Mouse (Mus musculus): ENCODE results near the gene Necap2. TPM values are rescaled to one million over a fixed set of nuclear protein-coding genes. Genes with fewer than 3 reads are reported as not detected.

Necap2 gene
- 50.6 and 56.2 TPM in 2 replicates for polyA plus RNA-seq (2015; fragmentation: Nextera tagmentation; extraction: Ambion mirVana)

DNA sequence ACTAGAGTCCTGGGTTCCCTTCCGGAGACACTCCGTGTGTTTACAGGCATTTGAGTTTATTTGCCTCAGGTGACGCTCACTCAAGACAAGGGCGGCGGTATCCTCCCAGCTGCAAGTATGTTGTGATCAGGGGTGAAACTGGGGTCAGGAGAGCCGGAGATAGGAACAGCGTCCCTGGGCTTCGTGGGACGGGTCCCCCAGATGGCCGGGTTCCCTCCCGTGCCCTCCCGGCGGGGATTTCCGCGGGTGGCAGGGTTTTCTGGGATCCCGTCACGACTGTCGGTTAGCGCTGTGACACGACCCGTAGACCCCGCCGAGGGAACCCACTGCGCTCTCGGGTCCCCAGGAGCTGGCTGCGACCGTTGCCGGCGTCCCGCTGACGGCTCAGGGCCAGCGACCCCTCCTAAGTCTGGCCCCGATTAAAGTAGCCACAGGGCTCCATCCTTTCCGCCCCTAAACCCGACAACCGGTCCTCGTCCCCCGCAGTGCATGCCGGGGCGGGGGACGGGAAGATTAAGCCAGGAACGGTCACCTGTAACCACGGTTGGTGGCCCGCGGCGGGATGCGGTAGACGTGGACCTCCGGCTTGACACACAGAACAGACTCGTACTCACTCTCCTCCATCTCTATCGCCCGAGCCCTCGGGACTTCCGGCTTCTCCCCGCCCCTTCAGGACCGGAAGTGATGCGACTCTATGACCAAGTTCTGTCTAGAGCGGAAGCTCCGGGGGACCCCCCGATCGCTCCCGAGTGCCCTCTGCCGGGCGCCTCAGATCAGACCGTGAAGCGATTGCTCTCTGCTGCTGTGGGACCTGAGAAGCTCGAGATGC is at the start of gene Necap2:
Gene Necap2 (minus strand): TSS at position 677 of the 829 bp plus-strand sequence.
- Histone ChIP-seq H3K4me3 (peak within 1 kb of the TSS; percentile 84), H3K9ac (peak within 1 kb of the TSS; percentile 94), H3K4me2 (peak within 1 kb of the TSS; percentile 83), H3K36me3 (peaks cover 11% of the 10 kb centered on the region), H3K9me3 (no peaks in the 10 kb centered on the region), H3K4me1 (replicated peaks) (peaks cover 22% of the 10 kb centered on the region), H3K27me3 (no peaks in the 10 kb centered on the region), H3K27ac (replicated peaks) (peak within 1 kb of the TSS; percentile 84)
- ATAC-seq (ENCODE audit: low FRiP score, low read depth): peak; percentile 93
- WGBS: under 1% methylated on average over 67 of the region's 67 CpGs

DNA sequence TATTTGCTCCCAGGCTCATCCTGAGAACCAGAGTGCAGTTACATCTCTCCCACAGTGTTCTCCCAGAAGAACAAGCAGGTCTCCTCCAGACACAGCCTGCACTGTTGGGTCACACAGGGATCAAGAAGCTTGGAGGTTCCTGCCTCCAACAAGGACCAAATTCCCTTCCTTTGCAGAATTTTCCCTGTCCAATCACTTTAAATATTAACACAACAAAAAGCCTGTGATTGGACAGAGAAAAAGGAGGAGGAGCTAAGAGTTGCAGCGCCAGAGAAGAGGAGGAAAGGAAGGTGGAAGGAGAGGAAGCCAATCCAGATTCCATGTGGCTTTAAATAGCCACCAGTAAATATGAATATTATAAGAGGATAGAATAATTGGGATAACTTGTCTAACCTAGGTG is 44.9 kb upstream of the Necap2 start:
- Histone ChIP-seq H3K9ac (peak overlapping the region; percentile 6; the same call in 1 of the 2 replicates), H3K27me3 (no peaks in the 10 kb centered on the region), H3K4me2 (no peak overlapping the region), H3K4me1 (replicated peaks) (peaks cover 37% of the 10 kb centered on the region), H3K27ac (replicated peaks) (no peak overlapping the region), H3K4me3 (no peak overlapping the region), H3K9me3 (no peaks in the 10 kb centered on the region), H3K36me3 (no peaks in the 10 kb centered on the region)
- WGBS: 38% methylated on average over 1 of the region's 1 CpGs
- ATAC-seq (ENCODE audit: low FRiP score, low read depth): no peak

DNA sequence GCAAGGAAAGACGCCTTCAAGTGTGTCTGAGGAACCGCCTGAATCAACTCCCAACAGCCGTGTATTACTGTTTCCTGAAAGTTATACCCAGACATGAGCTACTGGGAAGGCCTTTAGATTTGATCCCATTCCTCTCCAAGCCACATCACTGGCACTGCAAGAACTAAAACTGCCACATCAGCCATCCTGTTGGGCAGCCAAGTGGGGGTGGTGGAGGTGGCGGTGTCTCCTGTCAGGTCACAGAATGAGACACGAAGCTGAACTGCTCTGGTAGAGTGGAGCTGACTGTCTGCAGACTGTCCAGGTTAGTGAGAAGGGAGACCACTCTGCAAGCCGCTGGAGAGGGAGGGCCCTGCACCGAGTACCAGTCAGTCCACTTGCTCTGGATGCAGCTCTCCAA is 44.5 kb upstream of the Necap2 start:
- no peak overlapping the region for H3K27ac ChIP-seq (replicated peaks)
- no peaks in the 10 kb centered on the region for H3K9me3 ChIP-seq
- H3K4me2 ChIP-seq: no peak overlapping the region
- ATAC-seq (ENCODE audit: low FRiP score, low read depth): no peak
- H3K27me3 ChIP-seq: no peaks in the 10 kb centered on the region
- no peak overlapping the region for H3K4me3 ChIP-seq
- 83% methylated on average over 7 of the region's 7 CpGs for WGBS
- H3K4me1 ChIP-seq (replicated peaks): peaks cover 37% of the 10 kb centered on the region
- H3K36me3 ChIP-seq: 0 out of 2 replicates have a peak, but pooled peaks cover 1% of the 10 kb centered on the region
- H3K9ac ChIP-seq: no peak overlapping the region

DNA sequence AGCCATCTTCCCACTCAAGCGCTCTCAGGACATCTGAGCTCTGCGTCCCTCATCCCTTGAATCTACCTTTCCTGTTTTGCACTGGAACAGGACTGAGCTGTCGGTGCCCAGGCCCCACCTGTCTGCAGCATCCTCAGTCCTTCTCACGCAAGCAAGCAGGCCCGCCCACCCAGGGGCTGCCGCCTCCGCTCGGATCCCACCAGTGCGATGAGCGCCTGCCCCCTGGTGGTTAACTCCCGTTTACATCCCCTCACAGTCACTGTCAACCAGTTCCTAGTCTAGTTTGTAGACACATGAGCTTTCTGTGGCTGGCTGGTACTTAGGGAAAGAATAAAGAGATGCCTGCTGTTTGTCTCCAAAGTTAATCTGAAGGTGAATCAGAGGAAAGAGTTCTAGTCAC is 42.5 kb upstream of the Necap2 start:
- Histone ChIP-seq H3K36me3 (peaks cover 16% of the 10 kb centered on the region; the same call in 1 of the 2 replicates), H3K27ac (replicated peaks) (no peak overlapping the region), H3K27me3 (no peaks in the 10 kb centered on the region), H3K9ac (no peak overlapping the region), H3K4me3 (no peak overlapping the region), H3K9me3 (no peaks in the 10 kb centered on the region), H3K4me2 (no peak overlapping the region), H3K4me1 (replicated peaks) (peaks cover 37% of the 10 kb centered on the region)
- no peak for ATAC-seq (ENCODE audit: low FRiP score, low read depth)
- 21% methylated on average over 11 of the region's 11 CpGs for WGBS

DNA sequence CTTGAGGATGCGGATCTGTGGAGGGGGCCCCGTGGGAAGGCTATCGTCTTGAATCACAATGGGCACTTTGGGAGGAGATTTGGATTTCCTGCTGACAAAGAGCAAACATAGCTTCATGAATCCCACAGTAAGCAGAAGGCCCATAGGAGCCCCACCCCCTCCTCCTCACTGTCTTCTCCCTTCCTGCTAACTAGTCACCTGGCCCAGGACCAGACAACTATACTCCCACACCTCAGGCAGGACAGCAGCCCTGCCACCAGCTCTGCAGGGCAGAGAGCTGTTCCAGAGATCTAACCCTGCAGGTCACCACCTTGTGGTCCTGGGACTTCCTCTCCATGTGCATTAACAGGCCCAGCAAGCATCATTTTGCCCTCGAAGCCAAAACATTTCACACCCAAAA is 40.5 kb upstream of the Necap2 start:
- no peaks in the 10 kb centered on the region for H3K27me3 ChIP-seq
- 64% methylated on average over 4 of the region's 4 CpGs for WGBS
- no peak overlapping the region; the same call in 1 of the 2 replicates for H3K27ac ChIP-seq (replicated peaks)
- peaks cover 23% of the 10 kb centered on the region; the same call in 1 of the 2 replicates for H3K36me3 ChIP-seq
- H3K4me1 ChIP-seq (replicated peaks): peaks cover 40% of the 10 kb centered on the region
- H3K9me3 ChIP-seq: no peaks in the 10 kb centered on the region
- ATAC-seq (ENCODE audit: low FRiP score, low read depth): no peak
- H3K4me3 ChIP-seq: no peak overlapping the region
- H3K9ac ChIP-seq: no peak overlapping the region
- no peak overlapping the region for H3K4me2 ChIP-seq

DNA sequence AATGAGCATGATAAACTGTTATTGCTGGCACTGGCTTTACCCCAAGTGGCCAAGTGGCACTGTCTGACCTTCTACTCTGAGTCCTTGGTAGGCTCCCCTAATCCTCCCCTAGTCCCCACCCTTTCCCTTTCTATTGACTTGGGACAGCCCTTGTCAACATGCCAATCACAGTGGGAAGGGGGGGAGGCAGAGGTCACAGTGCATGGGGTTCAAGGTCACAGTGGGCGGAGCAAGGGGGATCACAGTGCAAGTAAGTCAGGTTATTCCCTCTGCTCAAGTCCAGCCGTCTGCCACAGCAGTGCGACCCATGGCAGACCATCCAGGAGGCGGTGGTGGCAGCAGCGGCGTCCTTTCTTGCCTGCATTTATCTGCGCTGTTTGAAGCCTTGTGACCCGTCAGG is 37.2 kb upstream of the Necap2 start:
- Histone ChIP-seq H3K9me3 (no peaks in the 10 kb centered on the region), H3K27me3 (no peaks in the 10 kb centered on the region), H3K4me1 (replicated peaks) (peaks cover 23% of the 10 kb centered on the region), H3K9ac (no peak overlapping the region), H3K4me2 (no peak overlapping the region), H3K36me3 (peaks cover 27% of the 10 kb centered on the region; the same call in 1 of the 2 replicates), H3K4me3 (no peak overlapping the region), H3K27ac (replicated peaks) (no peak overlapping the region)
- no peak for ATAC-seq (ENCODE audit: low FRiP score, low read depth)
- WGBS: 77% methylated on average over 8 of the region's 8 CpGs

DNA sequence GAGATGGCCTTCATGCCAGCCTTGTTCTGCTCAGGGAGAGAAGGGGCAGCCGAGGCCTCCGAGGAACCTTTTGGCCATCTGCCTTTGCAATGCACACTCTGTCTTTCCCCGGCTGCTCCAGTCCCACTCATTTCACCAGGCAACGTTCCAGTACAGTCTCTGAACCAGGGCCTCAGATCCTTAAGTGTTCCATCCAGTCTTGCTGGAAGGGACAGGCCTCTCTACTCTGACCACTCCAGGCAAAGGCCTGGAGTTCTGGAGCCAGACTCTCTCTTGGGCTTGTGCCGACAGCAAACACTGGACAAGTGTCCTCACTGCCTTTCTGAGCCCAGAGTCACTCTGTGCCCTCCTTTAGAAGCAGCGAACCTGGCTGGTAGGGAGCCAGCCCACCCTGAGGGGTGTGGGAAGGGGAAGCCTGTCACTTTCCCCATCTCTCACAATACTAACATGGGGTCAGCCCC is 36.4 kb upstream of the Necap2 start:
- no peak overlapping the region for H3K4me2 ChIP-seq
- peaks cover 16% of the 10 kb centered on the region for H3K4me1 ChIP-seq (replicated peaks)
- WGBS: 78% methylated on average over 6 of the region's 6 CpGs
- peak; percentile 57; the same call in 1 of the 2 replicates for ATAC-seq (ENCODE audit: low FRiP score, low read depth)
- no peaks in the 10 kb centered on the region for H3K27me3 ChIP-seq
- no peak overlapping the region for H3K4me3 ChIP-seq
- H3K9ac ChIP-seq: no peak overlapping the region
- H3K9me3 ChIP-seq: no peaks in the 10 kb centered on the region; the same call in 1 of the 2 replicates
- H3K27ac ChIP-seq (replicated peaks): peak overlapping the region; percentile 35
- H3K36me3 ChIP-seq: peaks cover 29% of the 10 kb centered on the region; the same call in 1 of the 2 replicates

DNA sequence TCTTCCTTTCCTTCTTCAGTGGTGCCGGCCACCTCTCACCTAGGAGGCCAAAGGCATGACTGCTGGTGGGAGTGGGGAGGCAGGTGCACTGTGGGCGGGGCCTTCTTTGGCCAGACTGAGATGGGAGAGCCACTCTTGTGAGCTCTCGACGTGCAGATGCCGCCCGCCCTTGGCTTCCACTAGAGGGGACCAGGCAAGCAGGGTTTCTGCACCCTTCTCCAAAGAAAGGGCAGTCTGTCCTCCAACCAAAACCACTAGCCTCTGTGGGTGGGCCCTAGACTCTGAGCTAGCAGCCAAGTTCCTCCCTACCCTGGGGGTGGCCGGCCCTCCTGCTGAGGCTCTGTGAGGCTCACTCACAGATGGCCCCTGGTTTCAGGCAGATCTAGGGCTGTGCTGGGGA is 35.7 kb upstream of the Necap2 start:
- peaks cover 8% of the 10 kb centered on the region for H3K4me1 ChIP-seq (replicated peaks)
- WGBS: 80% methylated on average over 7 of the region's 7 CpGs
- ATAC-seq (ENCODE audit: low FRiP score, low read depth): no peak
- H3K36me3 ChIP-seq: peaks cover 29% of the 10 kb centered on the region; the same call in 1 of the 2 replicates
- H3K4me2 ChIP-seq: no peak overlapping the region
- no peak overlapping the region for H3K9ac ChIP-seq
- H3K27ac ChIP-seq (replicated peaks): peak overlapping the region; percentile 35
- no peaks in the 10 kb centered on the region for H3K27me3 ChIP-seq
- H3K4me3 ChIP-seq: no peak overlapping the region
- no peaks in the 10 kb centered on the region; the same call in 1 of the 2 replicates for H3K9me3 ChIP-seq

DNA sequence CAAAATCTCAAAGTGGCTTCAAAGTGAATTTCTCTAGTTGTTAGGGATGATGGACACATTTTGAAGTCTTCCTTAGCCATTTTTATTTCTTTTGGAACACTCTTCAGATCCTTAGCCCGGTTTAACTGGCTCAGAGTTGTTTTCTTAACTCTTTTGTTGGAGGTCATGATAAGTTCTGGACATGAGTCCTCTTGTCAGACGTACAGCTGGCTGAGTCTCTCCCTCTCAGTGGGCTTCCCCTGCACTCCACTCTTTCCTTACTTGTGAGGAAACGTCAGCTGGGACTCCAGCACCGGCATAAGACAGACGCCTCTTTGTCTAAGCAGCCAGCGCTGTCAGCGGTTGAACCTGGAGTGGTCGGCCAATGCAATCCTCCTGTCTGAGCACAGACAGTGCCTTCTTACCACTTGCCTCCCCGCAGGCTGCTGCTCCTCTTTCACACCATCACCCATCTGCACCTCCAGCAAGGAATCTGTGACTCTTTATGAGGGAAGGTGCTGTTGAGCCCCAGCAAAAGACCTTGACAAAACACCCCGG is 30.1 kb upstream of the Necap2 start:
- no peak overlapping the region for H3K4me2 ChIP-seq
- no peak overlapping the region; the same call in 1 of the 2 replicates for H3K27ac ChIP-seq (replicated peaks)
- ATAC-seq (ENCODE audit: low FRiP score, low read depth): no peak
- 46% methylated on average over 10 of the region's 10 CpGs for WGBS
- no peaks in the 10 kb centered on the region; the same call in 1 of the 2 replicates for H3K9me3 ChIP-seq
- no peak overlapping the region for H3K9ac ChIP-seq
- no peak overlapping the region for H3K4me3 ChIP-seq
- 0 out of 2 replicates have a peak, but pooled peaks cover 7% of the 10 kb centered on the region for H3K36me3 ChIP-seq
- no peaks in the 10 kb centered on the region for H3K27me3 ChIP-seq
- H3K4me1 ChIP-seq (replicated peaks): no peaks in the 10 kb centered on the region

DNA sequence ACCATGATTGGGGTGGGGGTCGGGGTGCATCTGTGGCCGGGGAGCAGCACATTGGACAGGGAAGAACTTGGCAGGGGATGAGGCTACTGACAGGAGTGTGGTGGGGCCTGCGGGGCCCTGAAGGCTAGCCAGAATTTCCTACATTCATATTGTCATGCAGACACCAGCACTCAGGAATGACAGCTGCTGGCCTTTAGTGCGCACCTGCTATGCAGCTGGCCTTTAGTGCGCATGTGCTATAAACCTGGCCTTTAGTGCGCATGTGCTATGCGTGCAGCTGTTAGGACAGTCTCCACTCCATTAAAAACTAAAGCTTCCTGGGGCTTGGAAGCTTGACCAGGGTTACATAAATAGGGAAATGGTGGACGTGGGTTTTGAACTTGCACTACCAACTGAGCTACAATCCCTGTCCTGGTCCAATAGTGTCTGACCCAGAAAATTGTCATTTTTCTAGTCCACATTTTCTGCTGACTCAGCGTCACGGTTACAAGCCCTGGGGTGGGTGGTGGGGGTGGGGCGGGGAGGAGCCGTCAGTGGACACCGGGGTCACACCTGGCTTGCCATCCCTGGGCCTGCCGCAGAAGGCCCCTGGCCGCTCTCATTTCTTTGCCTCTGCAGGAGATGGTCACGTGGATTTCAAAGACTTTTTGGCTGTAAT is 28.5 kb upstream of the Necap2 start:
- Histone ChIP-seq H3K4me1 (replicated peaks) (no peaks in the 10 kb centered on the region), H3K9ac (no peak overlapping the region), H3K9me3 (no peaks in the 10 kb centered on the region; the same call in 1 of the 2 replicates), H3K27me3 (no peaks in the 10 kb centered on the region), H3K4me3 (no peak overlapping the region), H3K27ac (replicated peaks) (no peak overlapping the region), H3K36me3 (0 out of 2 replicates have a peak, but pooled peaks cover 7% of the 10 kb centered on the region), H3K4me2 (no peak overlapping the region)
- 75% methylated on average over 16 of the region's 16 CpGs for WGBS
- ATAC-seq (ENCODE audit: low FRiP score, low read depth): no peak

DNA sequence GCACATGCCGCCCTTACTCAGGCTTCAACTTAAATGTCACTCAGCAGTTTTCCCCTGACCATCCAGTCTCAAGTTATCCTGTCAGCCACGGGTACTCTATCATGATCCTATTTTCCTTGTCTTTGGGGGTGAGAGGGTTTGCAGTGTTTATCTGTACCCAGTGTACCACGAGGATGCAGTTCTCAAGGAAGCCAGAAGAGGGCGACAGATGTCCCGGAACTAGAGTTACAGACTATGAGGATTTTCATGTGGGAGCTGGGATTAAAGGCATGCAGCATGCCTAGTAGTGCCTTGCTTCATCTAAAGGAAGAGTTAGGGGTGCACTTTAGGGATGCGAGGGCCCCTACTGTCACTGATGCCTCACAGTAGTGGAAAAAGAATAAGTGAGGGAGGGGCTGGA is 23.7 kb upstream of the Necap2 start:
- no peak for ATAC-seq (ENCODE audit: low FRiP score, low read depth)
- Histone ChIP-seq H3K9ac (no peak overlapping the region), H3K4me2 (no peak overlapping the region), H3K27ac (replicated peaks) (no peak overlapping the region), H3K4me3 (no peak overlapping the region), H3K4me1 (replicated peaks) (0 out of 2 replicates have a peak, but pooled peaks cover under 1% of the 10 kb centered on the region), H3K27me3 (no peaks in the 10 kb centered on the region), H3K36me3 (no peaks in the 10 kb centered on the region), H3K9me3 (no peaks in the 10 kb centered on the region)
- WGBS: 65% methylated on average over 6 of the region's 6 CpGs

DNA sequence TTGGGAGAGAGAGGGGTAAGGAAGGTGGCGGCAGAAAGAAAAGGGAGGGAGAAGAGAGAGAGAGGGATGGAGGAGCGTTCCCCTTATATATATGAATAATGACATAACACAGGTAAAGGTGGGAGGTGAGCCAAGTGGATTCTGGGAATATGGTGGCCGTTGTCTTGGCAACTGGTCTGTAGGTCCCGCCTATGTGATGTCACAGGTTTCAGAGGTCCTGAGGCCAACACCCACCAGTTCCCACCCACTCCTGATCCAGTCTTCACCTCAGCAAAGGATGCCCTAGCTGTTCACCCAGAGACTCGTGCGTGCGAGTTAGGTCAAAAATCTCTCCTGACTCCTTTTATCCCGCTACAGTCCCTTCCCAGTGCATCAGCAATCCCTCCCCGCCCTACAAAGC is 23.1 kb upstream of the Necap2 start:
- WGBS: 97% methylated on average over 9 of the region's 9 CpGs
- H3K27me3 ChIP-seq: no peaks in the 10 kb centered on the region
- no peak overlapping the region for H3K4me3 ChIP-seq
- H3K9ac ChIP-seq: no peak overlapping the region
- ATAC-seq (ENCODE audit: low FRiP score, low read depth): no peak
- no peaks in the 10 kb centered on the region for H3K9me3 ChIP-seq
- no peak overlapping the region for H3K4me2 ChIP-seq
- H3K27ac ChIP-seq (replicated peaks): no peak overlapping the region
- H3K4me1 ChIP-seq (replicated peaks): 0 out of 2 replicates have a peak, but pooled peaks cover 2% of the 10 kb centered on the region
- H3K36me3 ChIP-seq: no peaks in the 10 kb centered on the region
